Mouse (Mus musculus) hindbrain, embryonic 16.5 days (tissue): Measurements from ENCODE around the gene Ankrd17. TPM values are rescaled to one million over a fixed set of nuclear protein-coding genes. Genes with fewer than 3 reads are reported as not detected.

ENCODE experiments used
- ATAC-seq: fragments of 200-750 bp; cut with Nextera tagmentation; 2 replicates; pipeline ENCODE4 v1.8.0; 2017; ENCODE audit warnings: moderate TSS enrichment, moderate library complexity
- H3K27ac ChIP-seq: fragments of 300-500 bp; sonication (generic); 2 replicates; pipeline ENCODE4 v1.5.1; 2014; ENCODE audit warnings: low read depth, mild to moderate bottlenecking, control low read depth, low read length, moderate library complexity
- H3K27me3 ChIP-seq: fragments of 300-500 bp; sonication (generic); replicated peaks from 2 replicates; pipeline ENCODE4 v1.6.1; 2014; ENCODE audit warnings: low read length; ENCODE audit not compliant: control insufficient read depth, insufficient read depth
- H3K36me3 ChIP-seq: fragments of 300-500 bp; sonication (generic); 2 replicates; pipeline ENCODE4 v1.6.1; 2014; ENCODE audit warnings: mild to moderate bottlenecking, low read length, moderate library complexity, mixed read lengths; ENCODE audit not compliant: control insufficient read depth, insufficient read depth
- H3K4me1 ChIP-seq: fragments of 300-500 bp; sonication (generic); 2 replicates; pipeline ENCODE4 v1.6.1; 2014; ENCODE audit warnings: low read depth, low read length; ENCODE audit not compliant: control insufficient read depth, insufficient read depth
- H3K4me2 ChIP-seq: fragments of 300-500 bp; sonication (generic); 2 replicates; pipeline ENCODE4 v1.6.1; 2014; ENCODE audit warnings: mild to moderate bottlenecking, low read length, control low read depth, moderate library complexity
- H3K4me3 ChIP-seq: fragments of 300-500 bp; sonication (generic); 2 replicates; pipeline ENCODE4 v1.5.1; 2014; ENCODE audit warnings: mild to moderate bottlenecking, low read length, control low read depth, moderate library complexity
- H3K9ac ChIP-seq: fragments of 300-500 bp; sonication (generic); 2 replicates; pipeline ENCODE4 v1.6.1; 2014; ENCODE audit warnings: low read depth, mild to moderate bottlenecking, control low read depth, low read length, moderate library complexity
- H3K9me3 ChIP-seq: fragments of 300-500 bp; sonication (generic); 2 replicates; pipeline ENCODE4 v1.6.1; 2014; ENCODE audit warnings: mild to moderate bottlenecking, low read length, moderate library complexity; ENCODE audit not compliant: control insufficient read depth
- WGBS: fragments of 180-500 bp; shearing (Covaris S2); extraction: QIAGEN DNeasy Blood & Tissue Kit; methylation state at CpG from one replicate; pipeline ENCODE4 v1.1.7; 2014; 5-methylcytosine and 5-hydroxymethylcytosine counted together
- polyA plus RNA-seq: library from polyadenylated mRNA; unstranded; fragments of >200 nt; fragmentation: Nextera tagmentation; extraction: Ambion mirVana; gene quantifications from 2 replicates; pipeline ENCODE4 v1.2.1, GENCODE M21; 2015

Ankrd17 gene
- 26.5 and 27.3 TPM in 2 replicates for polyA plus RNA-seq

- under 1% methylated on average over 59 of the region's 104 CpGs for WGBS
- Histone ChIP-seq H3K27ac (peak within 1 kb of the TSS; percentile 99), H3K9ac (peak within 1 kb of the TSS; percentile 98), H3K4me3 (peak within 1 kb of the TSS; percentile 96), H3K9me3 (no peaks in the 10 kb centered on the region), H3K4me2 (peak within 1 kb of the TSS; percentile 83), H3K27me3 (no peaks in the 10 kb centered on the region), H3K36me3 (no peaks in the 10 kb centered on the region), H3K4me1 (peaks cover 16% of the 10 kb centered on the region)
- peak; percentile 97 for ATAC-seq
These were observed at the start of gene Ankrd17 for GRCm38 (mm10) chr5:90366121-90367066. TSS of gene Ankrd17 (minus strand) at chr5:90366577.

- no peak overlapping the region for H3K4me2 ChIP-seq
- 64% methylated on average over 6 of the region's 6 CpGs for WGBS
- no peaks in the 10 kb centered on the region for H3K4me1 ChIP-seq
- H3K36me3 ChIP-seq = no peaks in the 10 kb centered on the region
- H3K9ac ChIP-seq = no peak overlapping the region
- no peak for ATAC-seq
- no peak overlapping the region for H3K4me3 ChIP-seq
- no peaks in the 10 kb centered on the region for H3K9me3 ChIP-seq
- H3K27ac ChIP-seq = no peak overlapping the region
- no peaks in the 10 kb centered on the region for H3K27me3 ChIP-seq
These were observed 48.5 kb upstream of the Ankrd17 start for GRCm38 (mm10) chr5:90414925-90415295.

DNA sequence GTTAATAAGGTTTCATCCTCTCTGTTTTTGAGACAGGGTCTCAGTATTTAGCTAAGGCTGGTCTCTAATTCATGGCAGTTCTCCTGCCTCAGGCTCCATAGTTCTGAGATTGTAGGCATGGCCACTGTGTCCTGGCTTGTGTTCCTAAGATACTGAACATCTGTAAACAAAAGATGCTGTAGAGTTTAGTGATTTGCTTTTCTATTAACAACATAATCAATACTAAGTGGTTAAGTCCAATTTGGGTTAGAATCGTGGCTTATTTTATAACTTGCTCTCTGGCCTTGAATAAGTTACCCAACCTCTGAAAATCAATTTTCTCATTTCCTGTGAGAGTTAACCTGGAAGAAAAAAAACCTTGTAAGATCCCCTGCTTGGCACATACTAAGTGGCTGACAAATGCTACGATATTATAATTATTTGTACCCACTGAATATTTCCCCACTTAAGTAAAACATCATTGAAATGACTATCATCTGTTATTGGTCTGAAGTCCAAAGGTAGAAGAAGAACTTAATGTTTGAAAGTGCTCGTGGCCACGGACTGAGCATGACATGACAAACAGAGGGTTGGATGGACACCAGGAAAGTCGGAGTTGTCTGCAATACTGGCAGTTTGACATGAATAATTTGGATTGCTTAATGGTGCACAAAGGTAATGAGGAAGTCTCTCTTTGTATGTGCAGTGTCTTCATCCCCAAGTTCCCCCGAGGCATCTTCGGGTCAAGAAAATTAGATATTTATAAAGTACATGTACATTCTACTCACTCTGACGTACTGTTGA, 48.0 kb upstream of the Ankrd17 start:
- no peak overlapping the region for H3K9ac ChIP-seq
- no peaks in the 10 kb centered on the region for H3K4me1 ChIP-seq
- no peak overlapping the region for H3K4me2 ChIP-seq
- no peak overlapping the region for H3K4me3 ChIP-seq
- no peaks in the 10 kb centered on the region for H3K27me3 ChIP-seq
- no peak for ATAC-seq
- H3K9me3 ChIP-seq = no peaks in the 10 kb centered on the region
- H3K36me3 ChIP-seq = no peaks in the 10 kb centered on the region
- H3K27ac ChIP-seq = no peak overlapping the region
- WGBS = 83% methylated on average over 8 of the region's 8 CpGs

DNA sequence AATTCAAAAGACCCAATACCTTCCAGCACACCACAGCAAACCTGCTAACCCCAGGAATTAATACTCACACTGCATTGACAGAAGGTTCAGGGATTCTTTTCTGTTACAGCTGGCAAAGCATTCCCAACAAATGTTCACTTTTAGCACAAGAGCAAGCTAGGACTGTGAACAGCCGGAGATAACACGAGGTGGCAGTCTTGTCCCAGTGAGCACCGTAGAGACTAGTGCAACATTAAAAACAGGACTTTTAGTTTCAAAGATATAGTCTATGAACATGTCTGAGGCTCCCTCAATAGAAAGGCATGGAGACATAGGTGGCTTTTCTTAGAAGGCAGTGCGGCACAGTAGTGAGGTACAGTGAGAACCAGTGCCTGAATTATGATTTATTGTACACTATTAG, 38.8 kb upstream of the Ankrd17 start:
- Histone ChIP-seq H3K36me3 (no peaks in the 10 kb centered on the region), H3K27me3 (no peaks in the 10 kb centered on the region), H3K4me1 (no peaks in the 10 kb centered on the region), H3K27ac (no peak overlapping the region), H3K4me3 (no peak overlapping the region), H3K9ac (no peak overlapping the region), H3K9me3 (no peaks in the 10 kb centered on the region), H3K4me2 (no peak overlapping the region)
- no peak for ATAC-seq
- 93% methylated on average over 4 of the region's 4 CpGs for WGBS

DNA sequence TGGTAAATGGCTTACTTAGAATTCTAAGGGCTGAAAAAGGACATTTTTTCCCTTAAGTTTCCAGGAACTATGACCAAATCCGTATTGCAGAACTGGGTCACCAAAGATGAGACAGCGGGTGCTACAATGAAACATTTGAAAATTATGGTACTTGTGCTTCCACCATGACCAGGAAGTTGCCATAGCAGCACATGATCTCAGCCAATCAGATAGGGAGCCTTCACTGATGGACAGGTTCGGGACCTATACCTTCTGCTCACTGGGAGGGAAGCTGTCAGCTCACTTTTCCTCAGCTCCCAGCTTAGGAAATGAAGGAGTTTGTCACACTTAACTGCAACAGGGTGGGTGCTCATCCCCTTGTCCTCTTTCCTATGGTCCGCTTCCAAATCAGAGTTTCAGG, 30.4 kb upstream of the Ankrd17 start:
- H3K36me3 ChIP-seq = no peaks in the 10 kb centered on the region
- H3K27me3 ChIP-seq = no peaks in the 10 kb centered on the region
- H3K4me3 ChIP-seq = no peak overlapping the region
- H3K27ac ChIP-seq = no peak overlapping the region
- H3K9ac ChIP-seq = no peak overlapping the region
- H3K9me3 ChIP-seq = no peaks in the 10 kb centered on the region
- WGBS = 92% methylated on average over 4 of the region's 4 CpGs
- no peak overlapping the region for H3K4me2 ChIP-seq
- H3K4me1 ChIP-seq = no peaks in the 10 kb centered on the region
- no peak for ATAC-seq

GRCm38 (mm10) chr5:90394322-90394721, 27.9 kb upstream of the Ankrd17 start:
- Histone ChIP-seq H3K27me3 (no peaks in the 10 kb centered on the region), H3K4me3 (no peak overlapping the region), H3K9ac (no peak overlapping the region), H3K36me3 (no peaks in the 10 kb centered on the region), H3K27ac (no peak overlapping the region), H3K9me3 (no peaks in the 10 kb centered on the region), H3K4me1 (no peaks in the 10 kb centered on the region), H3K4me2 (no peak overlapping the region)
- ATAC-seq = no peak
- WGBS = 82% methylated on average over 4 of the region's 4 CpGs

GRCm38 (mm10) chr5:90393764-90394163, 27.4 kb upstream of the Ankrd17 start:
- Histone ChIP-seq H3K4me3 (no peak overlapping the region), H3K27ac (no peak overlapping the region), H3K27me3 (no peaks in the 10 kb centered on the region), H3K4me1 (no peaks in the 10 kb centered on the region), H3K9ac (no peak overlapping the region), H3K9me3 (no peaks in the 10 kb centered on the region), H3K36me3 (no peaks in the 10 kb centered on the region), H3K4me2 (no peak overlapping the region)
- WGBS = 64% methylated on average over 5 of the region's 5 CpGs
- ATAC-seq = no peak

DNA sequence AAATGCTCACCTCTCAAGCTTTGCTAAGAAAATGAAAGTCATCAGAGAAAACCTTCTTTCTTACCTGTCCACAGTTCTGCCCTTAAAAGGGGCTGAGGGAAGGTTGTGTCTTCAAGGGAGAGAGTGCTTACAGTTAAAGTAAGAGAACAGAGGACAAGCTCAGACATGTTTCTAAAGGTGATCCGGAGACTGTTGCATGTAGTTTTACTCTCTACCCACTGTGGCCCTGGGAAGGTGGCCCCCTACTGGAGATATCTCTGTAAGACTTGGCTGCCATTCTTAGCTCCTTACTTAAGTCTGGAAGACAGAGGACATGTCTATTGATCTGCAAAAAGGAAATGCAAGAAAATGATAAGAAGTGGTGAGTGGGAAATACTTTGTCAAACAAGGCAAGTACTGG, 16.7 kb upstream of the Ankrd17 start:
- Histone ChIP-seq H3K27ac (no peak overlapping the region), H3K4me1 (no peaks in the 10 kb centered on the region), H3K27me3 (no peaks in the 10 kb centered on the region), H3K9me3 (no peaks in the 10 kb centered on the region), H3K9ac (no peak overlapping the region), H3K4me3 (no peak overlapping the region), H3K36me3 (no peaks in the 10 kb centered on the region), H3K4me2 (no peak overlapping the region)
- WGBS = 56% methylated on average over 1 of the region's 1 CpGs
- ATAC-seq = no peak

GRCm38 (mm10) chr5:90381458-90381857, 15.1 kb upstream of the Ankrd17 start:
- no peak overlapping the region for H3K4me2 ChIP-seq
- no peaks in the 10 kb centered on the region for H3K36me3 ChIP-seq
- H3K4me1 ChIP-seq = no peaks in the 10 kb centered on the region
- ATAC-seq = no peak
- H3K9me3 ChIP-seq = no peaks in the 10 kb centered on the region
- H3K9ac ChIP-seq = no peak overlapping the region
- no peaks in the 10 kb centered on the region for H3K27me3 ChIP-seq
- H3K4me3 ChIP-seq = no peak overlapping the region
- no peak overlapping the region for H3K27ac ChIP-seq
- WGBS = 63% methylated on average over 4 of the region's 4 CpGs
